Mouse (Mus musculus) thymus, adult 18-20 months (tissue): Measurements from ENCODE around the gene Synj2.
A peak's percentile ranks its signal among the peaks of the same experiment; 100 is the strongest.

Experiments
- DNase-seq, 2 experiments: peaks; one replicate each; pipeline ENCODE4 v3.0.0; 2022; ENCODE audit warnings: mixed read lengths in 2 of 2

Gene Synj2

DNA sequence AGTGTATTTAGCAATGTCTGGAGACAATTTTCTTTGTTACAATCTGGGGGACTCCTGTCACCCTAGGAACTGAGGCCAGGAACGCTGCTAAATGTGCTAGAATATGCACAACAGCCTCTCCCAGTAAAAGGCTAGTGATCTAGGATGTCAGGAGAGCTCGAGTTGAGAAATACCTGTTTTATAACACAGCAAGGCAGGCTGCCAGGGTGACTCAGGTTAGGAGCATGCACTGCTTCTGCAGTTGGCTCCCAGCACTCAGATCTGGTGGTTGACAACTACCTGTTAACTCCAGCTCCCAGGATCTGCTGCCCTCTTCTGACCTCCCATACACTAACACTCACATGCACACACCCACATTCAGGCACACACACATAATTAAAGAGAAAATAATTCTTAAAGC lies 124.9 kb downstream of the Synj2 start:
- DNase-seq: no peak

DNA sequence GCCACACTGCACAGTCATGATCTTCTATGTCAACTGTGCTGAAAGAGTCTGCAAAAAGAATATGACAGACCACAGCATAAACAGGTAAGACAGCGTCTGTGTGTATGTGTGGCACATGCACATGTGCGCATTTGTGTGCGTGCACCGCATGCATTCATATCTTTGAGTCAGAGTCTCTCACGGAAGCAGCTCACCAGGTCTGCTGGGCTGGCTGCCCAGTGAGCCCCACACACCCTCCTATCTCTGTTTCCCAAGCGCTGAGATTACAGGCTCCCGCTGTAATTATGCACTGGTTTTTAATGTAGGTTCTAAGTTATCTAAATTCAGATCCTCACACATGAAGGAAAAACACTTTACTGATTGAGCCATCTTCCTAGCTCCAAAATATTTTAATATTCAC lies 126.5 kb downstream of the Synj2 start:
- no peak for DNase-seq

DNA sequence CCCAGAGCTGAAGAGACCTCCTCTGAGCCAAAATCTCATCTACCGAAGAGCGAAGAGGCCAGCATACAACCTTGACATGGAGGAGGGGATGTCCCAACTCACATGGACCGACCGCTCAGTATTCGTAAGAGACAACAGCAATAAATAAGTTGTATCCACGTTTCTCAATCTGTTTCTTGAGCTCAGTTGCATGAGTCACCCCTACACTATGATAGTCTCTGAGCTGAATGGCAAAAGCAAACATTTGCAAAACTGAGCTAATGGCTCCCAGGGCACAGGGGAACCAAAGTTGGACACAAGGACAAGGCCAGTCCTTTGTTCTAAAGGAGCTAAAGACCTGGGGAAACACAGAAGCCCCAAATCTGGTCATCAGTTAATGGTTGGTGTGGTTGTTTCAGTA lies 128.8 kb downstream of the Synj2 start:
- DNase-seq: no peak

DNA sequence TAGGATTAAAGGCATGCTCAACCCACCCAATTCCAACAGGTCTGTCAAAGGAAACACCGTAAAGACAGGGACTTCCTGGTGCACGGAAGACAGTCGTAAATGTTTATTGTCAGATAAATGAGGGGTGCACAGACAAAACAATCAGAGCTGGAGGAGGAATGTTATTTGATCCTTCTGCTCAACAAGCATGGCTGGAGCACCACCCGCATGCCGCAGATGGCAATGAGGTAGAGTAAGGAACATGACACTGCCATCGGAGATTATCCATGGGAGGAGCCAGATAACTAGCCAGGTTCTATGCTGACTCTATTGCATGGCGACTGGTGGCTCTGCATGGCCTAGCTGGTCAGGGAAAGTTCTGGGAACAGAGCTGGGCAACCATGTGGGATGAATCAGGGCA lies 132.3 kb downstream of the Synj2 start:
- DNase-seq: no peak

DNA sequence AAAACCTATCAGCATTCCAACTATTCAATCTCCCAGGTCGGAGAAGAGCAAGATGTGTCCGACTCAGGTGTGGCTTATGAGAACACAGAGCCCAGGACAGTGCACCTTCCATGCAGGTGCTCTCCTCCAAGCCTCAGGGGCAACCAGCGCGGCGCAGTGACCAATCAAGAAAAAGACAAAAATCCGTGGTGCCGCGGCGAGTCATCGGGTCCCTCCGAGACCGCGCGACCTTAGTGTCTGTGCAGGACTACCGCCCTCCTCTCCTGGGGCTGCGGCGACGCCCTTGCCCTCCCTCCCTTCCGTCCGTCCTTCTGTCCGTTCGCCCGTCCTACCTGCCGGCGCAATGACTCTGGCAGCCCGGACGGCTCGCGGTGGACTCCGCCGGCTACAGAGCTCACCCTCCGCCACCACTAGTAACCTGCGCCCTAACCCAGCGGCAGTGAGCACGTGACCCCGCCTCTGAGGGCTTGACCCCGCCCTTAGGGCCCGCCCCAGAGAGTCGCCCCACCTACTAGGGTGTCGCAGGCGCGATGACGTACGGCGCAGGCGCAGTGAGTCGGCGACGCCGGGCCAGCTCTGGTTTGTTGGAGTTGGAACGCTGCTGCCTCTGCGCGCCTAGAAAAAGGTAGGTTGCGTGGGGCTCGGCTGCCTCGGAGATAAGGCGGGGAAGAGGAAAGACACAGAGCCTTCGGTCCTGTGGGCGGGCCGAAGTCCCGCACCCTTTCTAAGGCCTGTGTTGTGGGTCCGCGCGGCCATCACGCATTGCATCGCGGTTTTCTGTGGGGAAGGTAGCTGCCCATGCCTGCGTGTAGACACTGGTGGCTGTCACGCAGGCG lies 138.4 kb downstream of the Synj2 start, which contains the start of the genes Serac1 and Gtf2h5:
Serac1 (minus strand) TSS at position 455 of the 836 bp plus-strand sequence.
Gtf2h5 (plus strand) TSS at position 500 of the 836 bp plus-strand sequence.
- DNase-seq: peak; percentile 97

DNA sequence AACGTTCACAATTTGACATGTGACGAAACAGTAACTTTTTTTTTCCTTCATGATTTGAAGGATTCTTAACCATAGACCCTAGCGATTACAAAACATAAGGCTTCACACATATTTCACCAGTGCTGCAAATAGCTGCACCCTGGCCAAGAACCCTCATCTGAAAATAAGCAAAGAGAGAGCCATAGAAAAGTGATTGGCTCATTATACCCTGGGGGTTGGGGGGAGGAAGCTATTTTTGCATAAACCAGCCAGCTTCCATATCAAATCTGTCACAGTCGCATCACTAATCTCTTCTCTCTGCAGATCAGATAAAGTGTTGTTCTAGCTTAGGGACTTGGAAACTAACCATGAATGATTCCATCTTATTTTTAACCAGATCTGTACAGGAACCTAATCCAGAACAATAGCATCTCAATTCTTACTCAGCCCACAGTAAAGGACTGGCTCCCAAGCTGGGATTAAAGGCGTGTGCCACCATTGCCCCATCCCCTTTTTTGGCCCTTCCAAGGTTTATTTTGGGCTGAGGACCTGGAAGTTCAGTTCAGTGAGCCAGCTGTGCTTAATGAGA lies 142.3 kb downstream of the Synj2 start:
- no peak for DNase-seq

DNA sequence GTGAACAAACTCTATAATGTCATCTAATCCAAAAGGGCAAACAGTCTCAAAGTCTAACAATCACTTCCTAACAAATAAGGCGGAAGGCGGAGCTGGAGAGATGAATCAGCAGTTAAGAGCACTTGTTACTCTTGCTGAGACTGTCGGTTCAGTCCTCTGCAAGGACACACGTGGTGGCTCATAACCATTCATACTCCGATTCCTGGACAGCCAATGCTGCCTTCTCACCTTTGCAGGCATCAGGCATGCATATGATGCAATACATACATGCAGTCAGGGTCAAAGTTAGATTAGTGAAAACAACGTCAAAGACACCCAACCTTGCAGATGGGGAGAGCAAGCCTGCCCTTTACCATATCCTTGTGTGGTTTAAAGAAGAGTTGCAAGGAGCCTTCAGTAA lies 150.5 kb downstream of the Synj2 start:
- no peak for DNase-seq
